Mouse (Mus musculus) heart, postnatal 0 days (tissue): ENCODE measurements at regions not wholly inside any gene's neighbourhood (a gene's known extent, or its start where the extent isn't known, plus 50 kb on each side); places are given as distances from the start of the nearest gene placed in this dataset.

Experiments used
- CTCF ChIP-seq: IDR thresholded peaks from 2 replicates; pipeline ENCODE4 v1.5.1; 2016; ENCODE audit warnings: antibody characterized with exemption, control low read depth, low read depth
- EP300 ChIP-seq: IDR thresholded peaks from 2 replicates; pipeline ENCODE4 v1.6.1; 2016; ENCODE audit warnings: antibody characterized with exemption, low read depth

DNA sequence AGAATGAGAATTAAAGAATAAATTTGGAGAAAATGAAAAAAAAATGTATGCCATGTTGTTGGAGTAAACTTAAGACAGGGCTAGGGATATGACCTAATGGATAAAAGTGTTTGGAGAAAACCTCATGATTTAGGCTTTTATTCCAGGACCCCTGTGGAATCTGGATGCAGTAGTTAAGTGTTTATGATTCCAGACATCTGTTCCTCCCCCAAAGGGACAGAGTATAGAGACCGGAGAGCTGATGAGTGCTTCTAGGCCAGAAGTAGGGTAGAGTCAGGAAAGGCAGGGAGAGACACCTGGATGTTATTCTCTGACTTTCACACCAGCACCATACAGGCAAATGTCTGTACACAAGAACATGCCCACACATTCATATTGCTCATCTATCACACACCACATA is 52.0 kb upstream of the Csl start:
- TF ChIP-seq CTCF, result no peak
- no peak for TF ChIP-seq EP300
